Mouse (Mus musculus) heart, postnatal 0 days (tissue): ENCODE results near the gene Ldhc.

Source experiments
- CTCF ChIP-seq: IDR thresholded peaks from 2 replicates; pipeline ENCODE4 v1.5.1; 2016; ENCODE audit warnings: antibody characterized with exemption, control low read depth, low read depth
- EP300 ChIP-seq: IDR thresholded peaks from 2 replicates; pipeline ENCODE4 v1.6.1; 2016; ENCODE audit warnings: antibody characterized with exemption, low read depth

DNA sequence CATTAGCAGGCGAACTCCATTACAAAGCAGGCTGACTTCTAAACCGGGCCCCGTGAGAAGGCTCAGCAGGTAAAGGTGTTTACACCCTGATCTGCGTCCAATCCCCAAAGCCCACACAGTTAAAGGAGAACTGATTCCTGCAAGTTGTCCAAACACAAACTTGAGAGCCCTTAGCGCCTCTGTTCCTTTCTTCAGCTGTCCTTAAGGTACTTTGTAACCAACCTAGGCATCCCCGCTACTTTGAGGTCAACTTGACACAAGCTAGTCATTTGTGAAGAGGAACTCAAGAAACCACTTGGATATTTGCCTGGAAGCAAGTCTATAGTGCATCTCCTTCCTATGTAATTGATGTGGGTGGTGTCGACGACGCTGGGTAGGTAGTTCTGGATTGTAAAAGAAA, 3.6 kb upstream of the Ldhc start:
- TF ChIP-seq CTCF (no peak), EP300 (no peak)
